Comparison of ENCODE assay signal across 8 mouse cellular contexts in genomic region chr1:74390924-74391748, GRCm38 (mm10). TPM values are rescaled to one million over a fixed set of nuclear protein-coding genes. Genes with fewer than 3 reads are reported as not detected.
DNase-seq lines count a peak whose midpoint lies in the region; ATAC-seq and TF ChIP-seq lines count a peak whose summit lies in the region.

TSS of gene Ctdsp1 (plus strand) at chr1:74391509.

- ATAC-seq in heart, embryonic 15.5 days (replicated peaks; ENCODE audit: insufficient number of reproducible peaks, insufficient read depth, low FRiP score, low read depth) = peak; percentile 78
- ATAC-seq in liver, embryonic 14.5 days (ENCODE audit: insufficient read depth) = peak; percentile 66
- ATAC-seq in neural tube, embryonic 11.5 days (ENCODE audit: insufficient read depth, low FRiP score, low TSS enrichment) = peak; percentile 68
- ATAC-seq in stomach, postnatal 0 days (ENCODE audit: low FRiP score, low TSS enrichment) = peak; percentile 85

- peaks cover 30% of the 10 kb centered on the region for H3K27me3 ChIP-seq in forebrain, embryonic 10.5 days (ENCODE audit: poor library complexity, severe bottlenecking)
- H3K27me3 ChIP-seq in heart, embryonic 15.5 days = no peaks in the 10 kb centered on the region
- H3K27me3 ChIP-seq in liver, embryonic 14.5 days (ENCODE audit: control insufficient read depth, insufficient read depth, low read length) = no peaks in the 10 kb centered on the region
- 0 out of 2 replicates have a peak, but pooled peaks cover 4% of the 10 kb centered on the region for H3K27me3 ChIP-seq in neural tube, embryonic 11.5 days (ENCODE audit: control insufficient read depth, insufficient read depth, low read length)
- H3K27me3 ChIP-seq in stomach, postnatal 0 days (ENCODE audit: control insufficient read depth, insufficient read depth, low read length) = no peaks in the 10 kb centered on the region

- H3K9ac ChIP-seq in heart, embryonic 15.5 days = peak within 1 kb of the TSS; percentile 99
- peak within 1 kb of the TSS; percentile 95 for H3K9ac ChIP-seq in liver, embryonic 14.5 days (replicated peaks)
- peak within 1 kb of the TSS; percentile 90 for H3K9ac ChIP-seq in neural tube, embryonic 11.5 days (ENCODE audit: low read length)
- H3K9ac ChIP-seq in stomach, postnatal 0 days (ENCODE audit: low read length) = peak within 1 kb of the TSS; percentile 100

- no peak; the same call in none of the 2 replicates for TF ChIP-seq CTCF in liver, embryonic 14.5 days (IDR thresholded peaks at IDR 0.05; ENCODE audit: low read depth)
- peak; percentile 42; the same call in 1 of the 2 replicates for TF ChIP-seq CTCF in stomach, postnatal 0 days (IDR thresholded peaks at IDR 0.05; ENCODE audit: low read depth)

- peak; percentile 94 for DNase-seq in CD4-positive, CD25-positive, alpha-beta regulatory T cell, adult 2 months (ENCODE audit: low read depth, low spot score)
- peak; percentile 76 for DNase-seq in c-Kit-negative CD71-positive TER-119-positive erythroid progenitor cells, embryonic 14.5 days (ENCODE audit: low read depth, low spot score)
- peak; percentile 95 for DNase-seq in forebrain, embryonic 10.5 days (ENCODE audit: extremely low spot score, low spot score)
- peak; percentile 98 to 99 for DNase-seq in kidney, postnatal 25 days
- peak; percentile 82 to 87 (median 82) for DNase-seq in liver, embryonic 14.5 days (ENCODE audit: low read depth in 3 of 3, low spot score in 3 of 3)
- peak; percentile 98 for DNase-seq in neural tube, embryonic 11.5 days (ENCODE audit: low spot score)
- peak; percentile 99 for DNase-seq in stomach, postnatal 0 days (ENCODE audit: low spot score)

- H3K9me3 ChIP-seq in forebrain, embryonic 10.5 days = no peaks in the 10 kb centered on the region
- no peaks in the 10 kb centered on the region for H3K9me3 ChIP-seq in heart, embryonic 15.5 days (replicated peaks)
- H3K9me3 ChIP-seq in liver, embryonic 14.5 days (ENCODE audit: control insufficient read depth, low read length) = no peaks in the 10 kb centered on the region
- H3K9me3 ChIP-seq in neural tube, embryonic 11.5 days (ENCODE audit: control insufficient read depth, low read length) = no peaks in the 10 kb centered on the region
- no peaks in the 10 kb centered on the region for H3K9me3 ChIP-seq in stomach, postnatal 0 days (ENCODE audit: control insufficient read depth, low read length)

- H3K36me3 ChIP-seq in forebrain, embryonic 10.5 days (replicated peaks) = peaks cover 23% of the 10 kb centered on the region
- peaks cover 23% of the 10 kb centered on the region for H3K36me3 ChIP-seq in heart, embryonic 15.5 days
- peaks cover 21% of the 10 kb centered on the region for H3K36me3 ChIP-seq in liver, embryonic 14.5 days (replicated peaks; ENCODE audit: control insufficient read depth, insufficient read depth, low read depth)
- H3K36me3 ChIP-seq in neural tube, embryonic 11.5 days (ENCODE audit: control insufficient read depth, insufficient read depth, low read length) = peaks cover 7% of the 10 kb centered on the region; the same call in 1 of the 2 replicates
- H3K36me3 ChIP-seq in stomach, postnatal 0 days (ENCODE audit: control insufficient read depth, insufficient read depth, low read length) = peaks cover 11% of the 10 kb centered on the region

- H3K4me3 ChIP-seq in forebrain, embryonic 10.5 days = peak within 1 kb of the TSS; percentile 92
- peak within 1 kb of the TSS; percentile 89 for H3K4me3 ChIP-seq in heart, embryonic 15.5 days
- H3K4me3 ChIP-seq in liver, embryonic 14.5 days (ENCODE audit: insufficient read depth in 1 of 2, low read depth in 2 of 2, low read length in 2 of 2) = peak within 1 kb of the TSS; percentile 73 to 84
- peak within 1 kb of the TSS; percentile 91 for H3K4me3 ChIP-seq in neural tube, embryonic 11.5 days (ENCODE audit: low read depth, low read length)
- H3K4me3 ChIP-seq in stomach, postnatal 0 days (ENCODE audit: low read depth, low read length) = peak within 1 kb of the TSS; percentile 91

- H3K4me1 ChIP-seq in forebrain, embryonic 10.5 days = peaks cover 74% of the 10 kb centered on the region
- peaks cover 59% of the 10 kb centered on the region for H3K4me1 ChIP-seq in heart, embryonic 15.5 days (replicated peaks)
- H3K4me1 ChIP-seq in liver, embryonic 14.5 days (replicated peaks; ENCODE audit: control insufficient read depth in 2 of 2, insufficient read depth in 2 of 2, low read length in 1 of 2) = peaks cover 23 to 34% of the 10 kb centered on the region in 2 experiments
- H3K4me1 ChIP-seq in neural tube, embryonic 11.5 days (ENCODE audit: control insufficient read depth, insufficient read depth, low read length) = peaks cover 14% of the 10 kb centered on the region
- peaks cover 3% of the 10 kb centered on the region for H3K4me1 ChIP-seq in stomach, postnatal 0 days (replicated peaks; ENCODE audit: control insufficient read depth, insufficient read depth)

- H3K4me2 ChIP-seq in heart, embryonic 15.5 days = peak within 1 kb of the TSS; percentile 95
- H3K4me2 ChIP-seq in liver, embryonic 14.5 days (ENCODE audit: low read depth) = peak within 1 kb of the TSS; percentile 68
- peak within 1 kb of the TSS; percentile 88 for H3K4me2 ChIP-seq in neural tube, embryonic 11.5 days (ENCODE audit: low read depth)
- peak within 1 kb of the TSS; percentile 96 for H3K4me2 ChIP-seq in stomach, postnatal 0 days (replicated peaks; ENCODE audit: low read depth)

- peak within 1 kb of the TSS; percentile 98 for H3K27ac ChIP-seq in forebrain, embryonic 10.5 days
- peak within 1 kb of the TSS; percentile 100 for H3K27ac ChIP-seq in heart, embryonic 15.5 days
- peak within 1 kb of the TSS; percentile 83 for H3K27ac ChIP-seq in liver, embryonic 14.5 days
- peak within 1 kb of the TSS; percentile 86 for H3K27ac ChIP-seq in neural tube, embryonic 11.5 days (ENCODE audit: low read depth, low read length)
- peak within 1 kb of the TSS; percentile 100 for H3K27ac ChIP-seq in stomach, postnatal 0 days (replicated peaks)

- WGBS in forebrain, embryonic 10.5 days = 2% methylated on average over 50 of the region's 51 CpGs
- WGBS in heart, embryonic 15.5 days = 4% methylated on average over 49 of the region's 51 CpGs
- 3% methylated on average over 47 of the region's 51 CpGs for WGBS in liver, embryonic 14.5 days (ENCODE audit: insufficient replicate concordance)
- 2% methylated on average over 51 of the region's 51 CpGs for WGBS in neural tube, embryonic 11.5 days
- 3% methylated on average over 48 of the region's 51 CpGs for WGBS in stomach, postnatal 0 days

- no peak for TF ChIP-seq EP300 in liver, embryonic 14.5 days (IDR thresholded peaks at IDR 0.05; ENCODE audit: low read depth)
- TF ChIP-seq EP300 in stomach, postnatal 0 days (optimal IDR thresholded peaks at IDR 0.05) = peak; percentile 91

RNA-seq across cellular contexts. Expression of gene Ctdsp1, which starts in this region (rescaled TPM):
- 38.0 and 38.2 TPM in 2 replicates for polyA plus RNA-seq in forebrain, embryonic 10.5 days (2016; fragmentation: Nextera tagmentation; extraction: Ambion mirVana)
- 55.1 and 68.5 TPM in 2 replicates for polyA plus RNA-seq in heart, embryonic 15.5 days (2015; fragmentation: Nextera tagmentation; extraction: Ambion mirVana)
- 36.0 and 39.6 TPM in 2 replicates for polyA plus RNA-seq in liver, embryonic 14.5 days (2012; rRNA removed)
- polyA plus RNA-seq in liver, embryonic 14.5 days (2014; fragmentation: Nextera tagmentation; extraction: Ambion mirVana) = 37.6 and 40.3 TPM in 2 replicates
- polyA plus RNA-seq in neural tube, embryonic 11.5 days (2014; fragmentation: Nextera tagmentation; extraction: Ambion mirVana) = 41.5 and 43.5 TPM in 2 replicates
- 45.2 and 47.4 TPM in 2 replicates for polyA plus RNA-seq in stomach, postnatal 0 days (2015; fragmentation: Nextera tagmentation; extraction: Ambion mirVana)

Comparison
In these comparisons a context has a peak if more than half of its experiments do, and no peak if none do; other contexts are left out.
1. Peak in every context shown above with its lines: DNase-seq, ATAC-seq, H3K4me3 ChIP-seq and H3K27ac ChIP-seq.